Mouse (Mus musculus) brown adipose tissue, adult 24 weeks (tissue): Measurements from ENCODE around the gene Gpd1. TPM values are rescaled to one million over a fixed set of nuclear protein-coding genes. Genes with fewer than 3 reads are reported as not detected.
"Not testable (repeated sequence)": the region's sequence is repeated elsewhere in the genome, so short reads cannot be mapped to it uniquely, and the experiment has no call there.

Experiments used
- H3K27ac ChIP-seq: fragments of 200-500 bp; replicated peaks from 2 replicates; pipeline ENCODE4 v1.5.1; 2012; ENCODE audit warnings: low read depth, mild to moderate bottlenecking, low read length
- H3K4me1 ChIP-seq: fragments of 200-500 bp; 2 replicates; pipeline ENCODE4 v1.6.1; 2012; ENCODE audit warnings: low read length, mixed read lengths; ENCODE audit not compliant: control insufficient read depth, insufficient read depth, insufficient read length
- H3K4me3 ChIP-seq: fragments of 200-500 bp; 2 replicates; pipeline ENCODE4 v1.5.1; 2012; ENCODE audit warnings: low read depth, mild to moderate bottlenecking, low read length, moderate library complexity; ENCODE audit not compliant: insufficient read depth
- polyA plus RNA-seq: library from polyadenylated mRNA; stranded (reverse); fragments of >200 nt; gene quantifications from 2 replicates; pipeline ENCODE4 v1.2.4, GENCODE M21; 2012; ENCODE audit not compliant: missing spikeins, insufficient read depth, insufficient read length

Gene Gpd1
- polyA plus RNA-seq, 1 experiment, result 4,943 TPM

DNA sequence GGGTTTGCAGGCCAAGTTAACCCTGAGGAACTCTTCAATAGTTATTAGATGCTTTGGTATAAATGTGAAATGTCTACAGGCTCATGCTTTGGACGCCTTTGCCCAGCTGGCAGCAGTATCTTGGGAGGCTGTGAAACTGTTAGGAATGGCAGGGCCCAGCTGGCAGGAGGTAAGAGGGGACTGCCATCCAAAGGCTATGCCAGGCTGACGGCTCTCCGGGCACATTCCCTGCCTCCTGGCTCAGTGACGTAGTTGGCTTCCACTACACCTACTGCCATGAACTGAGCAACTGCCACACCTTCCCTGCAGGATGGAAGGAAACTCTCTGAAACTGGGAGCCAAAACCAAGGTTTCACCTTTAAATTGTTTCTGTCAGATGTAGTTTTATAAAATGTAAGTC lies 22.9 kb downstream of the Gpd1 start:
- Histone ChIP-seq H3K27ac (no peak overlapping the region), H3K4me1 (no peaks in the 10 kb centered on the region), H3K4me3 (no peak overlapping the region)

DNA sequence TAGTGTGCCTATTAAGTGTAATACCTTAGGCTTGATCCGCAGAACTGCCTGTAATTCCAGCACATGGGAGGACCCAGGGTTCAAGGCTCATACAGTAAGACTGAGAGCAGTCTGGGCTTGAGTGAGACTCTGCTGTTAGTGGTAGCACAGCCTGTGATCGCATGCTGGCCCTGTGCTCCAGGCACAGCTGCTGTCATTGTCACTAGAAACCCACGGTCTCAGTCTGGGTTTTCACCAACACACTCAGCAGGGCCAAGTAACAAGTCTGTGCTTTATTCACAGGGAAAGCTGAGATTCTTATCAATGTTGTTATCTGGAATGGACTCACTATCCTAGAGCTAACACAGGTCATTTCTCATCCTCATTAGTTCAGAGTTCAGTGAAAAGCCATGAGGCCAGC lies 36.9 kb downstream of the Gpd1 start:
- Histone ChIP-seq H3K27ac (no peak overlapping the region), H3K4me1 (no peaks in the 10 kb centered on the region), H3K4me3 (no peak overlapping the region)

DNA sequence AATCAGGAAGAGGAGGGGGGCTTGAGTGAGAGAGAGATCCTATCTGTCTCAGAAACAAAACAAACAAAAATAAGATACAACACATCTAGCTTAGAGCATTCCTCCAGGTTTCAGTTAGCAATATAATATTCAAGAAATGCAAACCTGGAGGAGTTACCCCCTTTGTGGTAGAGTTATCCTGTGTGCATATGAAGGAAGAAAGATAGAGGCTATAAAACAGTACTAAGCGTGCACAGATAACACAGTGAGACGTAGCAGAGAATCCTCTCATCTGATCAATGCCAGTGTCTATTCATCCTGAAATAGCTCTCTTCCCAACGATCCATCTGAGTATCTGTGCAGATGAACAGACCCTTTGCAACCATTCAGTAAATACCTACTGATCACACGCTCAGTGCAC lies 50.2 kb downstream of the Gpd1 start:
- no peak overlapping the region for H3K27ac ChIP-seq
- no peaks in the 10 kb centered on the region for H3K4me1 ChIP-seq
- no peak overlapping the region for H3K4me3 ChIP-seq

DNA sequence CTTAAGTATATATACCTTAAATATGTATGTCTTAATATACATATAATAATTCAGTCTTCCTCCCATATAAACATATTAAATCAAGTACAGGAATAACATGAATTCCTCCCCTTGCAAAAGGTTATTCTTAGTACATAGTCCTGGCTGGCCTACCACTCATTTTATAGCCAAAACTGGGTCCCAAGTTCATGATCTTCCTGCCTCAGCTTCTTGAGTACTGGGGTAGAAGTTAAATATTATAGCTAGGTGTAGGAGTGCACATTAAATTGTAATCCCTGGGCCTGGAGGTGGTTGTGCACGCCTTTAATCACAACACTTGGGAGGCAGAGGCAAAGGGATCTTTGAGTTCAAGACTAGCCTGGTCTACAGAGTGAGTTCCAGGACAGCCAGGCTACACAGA lies 51.4 kb downstream of the Gpd1 start:
- Histone ChIP-seq H3K4me1 (no peaks in the 10 kb centered on the region), H3K4me3 (no peak overlapping the region), H3K27ac (no peak overlapping the region)

DNA sequence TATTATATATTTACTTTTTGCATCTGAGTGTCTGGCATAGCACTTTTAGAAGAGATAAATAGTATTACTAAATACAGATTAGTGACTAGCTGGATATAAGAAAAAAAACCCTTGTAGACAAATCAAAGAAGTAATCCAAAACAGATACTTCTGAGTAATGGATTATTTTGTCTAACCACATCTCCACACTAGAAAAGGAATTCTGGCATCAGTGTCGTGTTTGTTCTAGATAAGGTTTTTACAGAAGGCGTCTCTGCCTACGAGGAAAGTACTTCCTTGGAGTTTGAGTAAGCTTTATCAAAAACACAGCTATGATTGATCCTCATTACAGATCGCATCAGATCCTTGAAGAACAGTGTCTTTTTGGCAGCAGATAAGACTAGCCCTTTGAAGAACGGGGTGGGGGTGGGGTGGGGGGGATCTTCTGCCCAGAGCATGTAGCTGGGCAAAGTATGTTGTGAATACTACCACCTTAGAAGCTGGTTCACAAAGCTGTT lies 53.7 kb downstream of the Gpd1 start:
- peak overlapping the region; percentile 71 for H3K27ac ChIP-seq
- peak overlapping the region; percentile 99 for H3K4me3 ChIP-seq
- no peaks in the 10 kb centered on the region for H3K4me1 ChIP-seq

DNA sequence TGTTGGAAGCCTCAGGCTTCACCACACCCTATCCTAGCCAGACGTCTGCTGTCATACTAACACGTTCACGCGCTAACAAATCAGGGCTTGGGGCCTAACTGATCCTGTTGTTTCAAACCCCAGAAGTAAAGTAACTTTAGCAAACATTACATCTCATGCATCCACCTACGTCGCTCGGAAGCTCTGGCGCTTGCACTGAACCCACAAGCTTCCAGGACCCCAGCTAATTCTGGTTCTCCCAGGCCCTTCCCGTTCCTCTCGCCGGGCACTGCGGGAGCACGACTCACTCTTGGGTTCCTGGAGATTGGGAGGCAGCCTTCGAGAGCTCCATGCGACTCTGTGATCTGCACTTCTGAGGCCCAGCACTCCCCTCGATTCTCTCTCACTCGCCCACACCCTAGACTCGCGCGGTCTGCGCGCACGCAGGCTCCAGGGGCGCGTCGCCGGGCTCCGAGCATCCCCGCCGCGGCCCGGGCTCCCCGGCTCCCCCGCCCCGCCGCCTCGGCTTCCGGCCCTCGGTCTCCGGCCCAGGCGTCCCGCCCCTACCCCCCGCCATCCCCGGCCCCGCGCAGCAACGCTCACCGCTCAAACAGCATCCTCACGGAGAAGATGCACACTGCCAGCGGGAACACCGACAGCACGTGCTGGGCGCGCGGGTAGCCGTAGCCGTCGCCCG lies 54.4 kb downstream of the Gpd1 start:
- no peaks in the 10 kb centered on the region for H3K4me1 ChIP-seq
- peak overlapping the region; percentile 99 for H3K4me3 ChIP-seq
- H3K27ac ChIP-seq, result peak overlapping the region; percentile 83

DNA sequence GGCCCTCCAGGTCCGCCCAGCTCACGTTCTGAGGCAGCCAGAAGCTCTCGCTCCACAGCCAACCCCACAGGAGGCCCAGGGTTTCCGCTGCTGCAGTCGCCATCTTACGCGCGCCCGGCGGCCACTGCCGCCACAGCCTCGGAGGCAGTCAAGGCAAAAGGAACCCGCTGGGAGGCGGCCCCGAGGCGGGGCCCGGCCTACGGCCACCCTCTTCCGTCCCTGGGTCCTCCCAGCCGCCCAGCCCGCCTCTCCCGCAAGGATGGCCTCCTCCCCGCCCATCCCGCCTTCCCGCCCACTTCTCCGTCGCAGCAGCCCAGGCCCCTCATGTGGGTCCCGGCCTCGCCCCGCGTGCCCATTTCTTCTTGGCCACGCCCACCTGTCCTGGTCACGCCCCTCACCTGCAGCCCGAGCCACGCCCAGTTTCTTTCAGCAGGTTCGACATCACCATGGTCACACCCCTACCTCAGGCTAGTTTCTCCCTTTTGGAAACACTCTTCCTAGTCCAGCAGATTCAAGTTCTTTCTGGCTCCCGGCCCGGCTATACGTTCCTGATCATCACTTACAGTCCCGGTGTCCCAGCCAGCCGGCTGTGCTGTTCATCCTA lies 55.1 kb downstream of the Gpd1 start:
- peak overlapping the region; percentile 99 for H3K4me3 ChIP-seq
- peak overlapping the region; percentile 83 for H3K27ac ChIP-seq
- H3K4me1 ChIP-seq, result no peaks in the 10 kb centered on the region

DNA sequence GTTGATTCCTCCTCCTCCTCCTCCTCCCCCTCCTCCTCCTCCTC lies 55.4 kb downstream of the Gpd1 start, which contains the start of gene Cers5:
Gene Cers5, minus strand, starts transcription at position 5 of the 44 bp plus-strand sequence.
- Histone ChIP-seq H3K4me3 (peak within 1 kb of the TSS; percentile 99), H3K27ac (peak within 1 kb of the TSS; percentile 83)
- H3K4me1 ChIP-seq, result not testable (repeated sequence)

DNA sequence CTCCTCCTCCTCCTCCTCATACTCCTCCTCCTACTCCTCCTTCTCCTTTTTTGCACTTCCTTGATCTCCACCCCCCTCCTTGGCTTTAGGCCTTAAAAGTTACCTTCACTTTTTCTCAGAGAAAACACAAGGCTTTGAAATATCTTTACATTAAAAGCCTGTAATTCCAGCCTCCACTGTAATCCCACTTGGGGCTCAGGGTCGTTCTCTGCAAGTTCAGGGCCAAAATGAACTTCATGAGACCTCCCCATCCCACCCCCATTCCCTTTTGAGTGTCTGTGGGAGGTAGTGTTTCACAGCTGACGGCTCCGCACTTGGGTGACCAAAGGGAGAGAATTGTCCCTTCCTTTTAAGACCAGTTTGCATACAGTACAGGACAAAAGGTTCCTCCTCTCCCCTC lies 55.6 kb downstream of the Gpd1 start:
- Histone ChIP-seq H3K4me3 (no peak overlapping the region; the same call in 1 of the 2 replicates), H3K27ac (no peak overlapping the region; the same call in 1 of the 2 replicates), H3K4me1 (no peaks in the 10 kb centered on the region)

Other genes starting within 250 kb of the Gpd1 start
- 3.3 and 8.0 TPM in 2 replicates for gene Bcdin3d, start 242.8 kb upstream of the Gpd1 start, polyA plus RNA-seq
- gene Faim2, start 189.3 kb upstream of the Gpd1 start, polyA plus RNA-seq, result not detected in 2 replicates
- 1.1 TPM in 1 of 2 replicates, not detected in the other for gene Aqp2, start 138.5 kb upstream of the Gpd1 start, polyA plus RNA-seq
- gene Aqp5, start 126.7 kb upstream of the Gpd1 start, polyA plus RNA-seq, result not detected in 2 replicates
- gene Aqp6, start 116.1 kb upstream of the Gpd1 start, polyA plus RNA-seq, result not detected in 2 replicates
- 1.9 TPM in 1 of 2 replicates, not detected in the other for gene Racgap1, start 65.9 kb upstream of the Gpd1 start, polyA plus RNA-seq
- not detected in 2 replicates for gene Asic1, start 47.1 kb upstream of the Gpd1 start, polyA plus RNA-seq
- 14.9 and 17.4 TPM in 2 replicates for gene Smarcd1, start 15.4 kb upstream of the Gpd1 start, polyA plus RNA-seq
- gene Gm17349, start 12.0 kb upstream of the Gpd1 start, polyA plus RNA-seq, result not detected in 2 replicates
- 189 and 242 TPM in 2 replicates for gene Cox14, start 8.1 kb downstream of the Gpd1 start, polyA plus RNA-seq
- 16.6 and 18.9 TPM in 2 replicates for gene Cers5, start 55.4 kb downstream of the Gpd1 start, polyA plus RNA-seq
- 9.0 and 18.3 TPM in 2 replicates for gene Lima1, start 157.9 kb downstream of the Gpd1 start, polyA plus RNA-seq
- gene Fam186a, start 249.5 kb downstream of the Gpd1 start, polyA plus RNA-seq, result 1.9 and 2.2 TPM in 2 replicates